Mouse (Mus musculus): ENCODE data around the gene Gtdc1. TPM values are rescaled to one million over a fixed set of nuclear protein-coding genes. Genes with fewer than 3 reads are reported as not detected.

Gtdc1 gene
- polyA plus RNA-seq (2016; fragmentation: Nextera tagmentation; extraction: Ambion mirVana), result 12.0 and 12.3 TPM in 2 replicates

DNA sequence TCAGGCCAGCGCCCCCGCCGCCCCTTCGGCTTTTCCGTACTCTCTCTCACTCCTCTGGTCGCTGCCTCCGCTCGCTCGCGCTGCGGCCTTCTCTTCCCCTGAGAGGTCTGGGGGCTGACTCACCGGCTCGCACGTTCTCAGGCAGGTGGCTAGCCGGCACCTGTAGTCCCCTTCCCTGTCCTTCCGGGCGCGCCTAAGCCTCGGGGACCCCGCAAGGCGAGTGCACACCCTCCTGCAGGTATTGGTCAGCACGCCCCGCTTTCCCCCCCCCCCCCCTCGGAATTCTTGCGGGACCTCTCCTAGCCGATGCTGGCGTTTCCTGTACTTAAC is at the start of gene Gtdc1:
Gene Gtdc1 (minus strand): TSS at position 176 of the 330 bp plus-strand sequence.
- DNase-seq (ENCODE audit: extremely low spot score, low spot score), result no peak
- peaks cover 19% of the 10 kb centered on the region for H3K4me1 ChIP-seq
- H3K9me3 ChIP-seq, result no peaks in the 10 kb centered on the region
- H3K36me3 ChIP-seq (replicated peaks), result no peaks in the 10 kb centered on the region
- H3K27ac ChIP-seq, result peak within 1 kb of the TSS; percentile 97
- H3K4me3 ChIP-seq, result peak within 1 kb of the TSS; percentile 82
- under 1% methylated on average over 27 of the region's 27 CpGs for WGBS
- no peaks in the 10 kb centered on the region for H3K27me3 ChIP-seq (ENCODE audit: poor library complexity, severe bottlenecking)

DNA sequence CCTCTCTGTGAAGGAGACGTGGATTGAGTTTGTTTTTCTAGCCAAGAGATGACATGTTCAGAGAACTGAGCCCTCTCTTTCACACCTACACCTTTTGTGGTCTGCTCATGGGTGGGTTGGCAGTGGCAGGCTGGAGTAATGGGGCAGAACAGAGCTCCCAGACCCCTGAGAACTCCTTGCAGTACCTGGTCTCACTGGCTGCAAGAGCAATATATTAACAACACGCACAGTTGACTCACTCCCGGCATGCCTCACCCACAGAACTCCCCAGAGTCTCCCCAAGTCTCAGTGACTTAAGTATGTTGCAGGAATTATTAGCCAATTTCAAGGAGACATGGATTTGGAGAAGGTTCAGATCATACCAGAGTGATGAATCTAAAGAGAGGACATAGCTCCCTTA is 49.6 kb upstream of the Gtdc1 start:
- Histone ChIP-seq H3K9me3 (no peaks in the 10 kb centered on the region), H3K36me3 (replicated peaks) (no peaks in the 10 kb centered on the region), H3K27me3 (ENCODE audit: poor library complexity, severe bottlenecking) (peaks cover 16% of the 10 kb centered on the region; the same call in 1 of the 2 replicates), H3K27ac (no peak overlapping the region), H3K4me1 (peaks cover 25% of the 10 kb centered on the region), H3K4me3 (no peak overlapping the region)
- WGBS, result 87% methylated on average over 3 of the region's 3 CpGs
- no peak for DNase-seq (ENCODE audit: extremely low spot score, low spot score)

DNA sequence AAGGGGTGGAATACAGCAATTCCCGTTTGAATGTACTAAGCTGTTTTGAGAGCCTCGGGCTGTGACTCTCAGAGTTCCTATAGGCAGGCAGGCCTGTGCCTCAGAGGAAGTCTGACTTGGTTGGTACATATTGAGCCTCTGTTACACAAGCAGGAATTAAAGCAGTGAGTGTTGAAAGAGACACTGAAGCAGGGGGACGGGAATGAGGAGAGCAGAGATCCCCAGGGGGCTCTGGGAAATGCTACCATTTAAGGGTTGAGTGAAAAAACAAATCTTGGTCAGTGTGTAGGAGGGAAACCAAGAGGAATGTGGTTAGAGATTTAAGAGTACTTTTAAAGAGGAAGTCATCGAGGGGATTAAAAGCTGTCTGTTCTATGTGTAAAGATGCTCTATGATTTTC is 49.0 kb upstream of the Gtdc1 start:
- no peaks in the 10 kb centered on the region for H3K36me3 ChIP-seq (replicated peaks)
- DNase-seq (ENCODE audit: extremely low spot score, low spot score), result no peak
- H3K27me3 ChIP-seq (ENCODE audit: poor library complexity, severe bottlenecking), result peaks cover 16% of the 10 kb centered on the region; the same call in 1 of the 2 replicates
- 61% methylated on average over 4 of the region's 4 CpGs for WGBS
- no peak overlapping the region for H3K4me3 ChIP-seq
- H3K27ac ChIP-seq, result no peak overlapping the region
- H3K4me1 ChIP-seq, result peaks cover 25% of the 10 kb centered on the region
- H3K9me3 ChIP-seq, result no peaks in the 10 kb centered on the region

DNA sequence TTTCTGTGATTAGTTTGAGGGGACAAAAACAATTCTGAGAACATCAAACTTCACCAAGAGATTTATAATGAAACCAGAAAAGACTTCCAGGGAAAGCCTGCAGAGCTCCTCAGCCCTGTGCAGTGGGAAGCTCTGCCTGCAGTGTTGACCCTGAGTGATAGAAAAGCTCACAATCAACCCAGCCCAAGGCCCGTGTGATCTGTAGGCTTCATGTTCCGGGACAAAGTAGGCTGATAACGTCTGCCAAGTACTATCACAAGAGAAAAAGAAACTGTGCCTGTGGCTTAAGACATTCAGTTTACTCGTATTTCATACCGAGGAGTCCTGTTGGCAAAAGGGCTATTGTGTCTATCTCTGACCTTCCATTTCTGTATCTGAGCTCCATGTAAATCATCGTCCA is 46.4 kb upstream of the Gtdc1 start:
- H3K9me3 ChIP-seq, result no peaks in the 10 kb centered on the region
- no peak overlapping the region for H3K27ac ChIP-seq
- 91% methylated on average over 6 of the region's 6 CpGs for whole genome bisulfite sequencing
- peaks cover 11% of the 10 kb centered on the region; the same call in 1 of the 2 replicates for H3K27me3 ChIP-seq (ENCODE audit: poor library complexity, severe bottlenecking)
- DNase-seq (ENCODE audit: extremely low spot score, low spot score), result no peak
- H3K4me1 ChIP-seq, result peaks cover 8% of the 10 kb centered on the region
- H3K36me3 ChIP-seq (replicated peaks), result no peaks in the 10 kb centered on the region
- H3K4me3 ChIP-seq, result no peak overlapping the region

DNA sequence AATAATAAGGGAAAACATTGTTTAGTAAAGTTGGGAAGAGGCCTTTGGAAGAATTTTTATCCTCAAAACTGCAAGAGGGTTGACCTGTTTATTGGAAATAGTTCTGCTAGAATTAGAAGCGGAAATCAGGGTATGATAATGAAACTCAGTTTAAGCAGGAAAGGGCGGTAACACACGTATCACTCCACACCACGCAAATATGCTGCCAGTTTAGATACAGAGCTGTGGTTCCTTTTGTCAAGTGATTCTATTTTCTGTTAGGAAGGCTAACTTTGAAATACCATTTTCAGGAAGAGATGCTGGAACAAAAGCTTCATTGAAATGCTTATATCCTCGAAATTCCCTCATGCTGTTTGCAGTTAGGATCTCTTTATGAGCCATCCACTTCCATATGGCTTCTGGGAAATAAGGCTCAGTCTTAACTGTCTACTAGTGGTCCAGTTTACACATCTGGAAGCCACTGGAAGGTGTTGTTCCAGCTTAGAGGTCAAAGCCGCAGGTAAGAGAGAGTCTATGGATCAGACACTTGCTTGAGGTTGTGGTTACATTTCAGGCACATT is 42.7 kb upstream of the Gtdc1 start:
- no peaks in the 10 kb centered on the region for H3K36me3 ChIP-seq (replicated peaks)
- no peak for DNase-seq (ENCODE audit: extremely low spot score, low spot score)
- 95% methylated on average over 6 of the region's 6 CpGs for WGBS
- no peaks in the 10 kb centered on the region for H3K4me1 ChIP-seq
- no peaks in the 10 kb centered on the region for H3K9me3 ChIP-seq
- no peak overlapping the region for H3K4me3 ChIP-seq
- no peaks in the 10 kb centered on the region for H3K27me3 ChIP-seq (ENCODE audit: poor library complexity, severe bottlenecking)
- no peak overlapping the region for H3K27ac ChIP-seq

DNA sequence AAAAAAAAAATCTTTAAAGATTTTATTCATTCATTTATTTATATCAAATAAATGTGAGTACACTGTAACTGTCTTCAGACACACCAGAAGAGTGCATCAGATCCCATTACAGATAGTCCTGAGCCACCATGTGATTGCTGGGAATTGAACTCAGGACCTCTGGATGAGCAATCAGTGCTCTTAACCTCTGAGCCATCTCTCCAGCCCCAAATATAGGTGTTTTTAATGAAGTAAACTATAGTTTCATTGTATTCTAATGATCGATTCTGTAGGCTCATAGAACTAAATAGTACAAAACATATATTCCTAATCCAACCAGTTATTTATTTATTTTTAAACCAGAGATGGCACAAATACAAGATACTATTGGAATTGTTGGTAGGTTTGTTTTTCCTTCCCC is 42.2 kb upstream of the Gtdc1 start:
- Histone ChIP-seq H3K4me3 (no peak overlapping the region), H3K36me3 (replicated peaks) (no peaks in the 10 kb centered on the region), H3K27me3 (ENCODE audit: poor library complexity, severe bottlenecking) (no peaks in the 10 kb centered on the region), H3K9me3 (no peaks in the 10 kb centered on the region), H3K4me1 (no peaks in the 10 kb centered on the region), H3K27ac (no peak overlapping the region)
- DNase-seq (ENCODE audit: extremely low spot score, low spot score), result no peak
- 100% methylated on average over 1 of the region's 1 CpGs for WGBS

DNA sequence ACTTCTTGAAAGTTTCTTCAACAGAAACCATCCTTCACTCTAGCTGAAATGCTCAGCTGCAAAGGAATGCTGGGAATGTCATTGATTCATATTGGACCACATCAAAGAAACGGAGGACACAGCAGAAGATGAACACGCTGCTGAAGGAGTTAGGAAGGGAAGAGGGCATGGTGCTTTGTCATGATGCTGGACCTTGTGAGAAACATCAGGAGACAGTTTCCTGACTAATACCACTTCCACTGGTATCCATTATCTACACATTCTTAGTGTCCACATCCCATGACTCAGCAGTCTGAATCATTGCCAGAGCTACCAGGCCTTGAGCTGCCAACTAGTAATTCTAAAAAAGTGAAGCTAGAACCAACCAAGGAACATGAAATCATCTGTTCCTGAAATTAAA is 41.8 kb upstream of the Gtdc1 start:
- no peaks in the 10 kb centered on the region for H3K4me1 ChIP-seq
- no peak for DNase-seq (ENCODE audit: extremely low spot score, low spot score)
- no peak overlapping the region for H3K4me3 ChIP-seq
- no peaks in the 10 kb centered on the region for H3K36me3 ChIP-seq (replicated peaks)
- H3K27ac ChIP-seq, result no peak overlapping the region
- WGBS, result 83% methylated on average over 2 of the region's 2 CpGs
- no peaks in the 10 kb centered on the region for H3K27me3 ChIP-seq (ENCODE audit: poor library complexity, severe bottlenecking)
- no peaks in the 10 kb centered on the region for H3K9me3 ChIP-seq

DNA sequence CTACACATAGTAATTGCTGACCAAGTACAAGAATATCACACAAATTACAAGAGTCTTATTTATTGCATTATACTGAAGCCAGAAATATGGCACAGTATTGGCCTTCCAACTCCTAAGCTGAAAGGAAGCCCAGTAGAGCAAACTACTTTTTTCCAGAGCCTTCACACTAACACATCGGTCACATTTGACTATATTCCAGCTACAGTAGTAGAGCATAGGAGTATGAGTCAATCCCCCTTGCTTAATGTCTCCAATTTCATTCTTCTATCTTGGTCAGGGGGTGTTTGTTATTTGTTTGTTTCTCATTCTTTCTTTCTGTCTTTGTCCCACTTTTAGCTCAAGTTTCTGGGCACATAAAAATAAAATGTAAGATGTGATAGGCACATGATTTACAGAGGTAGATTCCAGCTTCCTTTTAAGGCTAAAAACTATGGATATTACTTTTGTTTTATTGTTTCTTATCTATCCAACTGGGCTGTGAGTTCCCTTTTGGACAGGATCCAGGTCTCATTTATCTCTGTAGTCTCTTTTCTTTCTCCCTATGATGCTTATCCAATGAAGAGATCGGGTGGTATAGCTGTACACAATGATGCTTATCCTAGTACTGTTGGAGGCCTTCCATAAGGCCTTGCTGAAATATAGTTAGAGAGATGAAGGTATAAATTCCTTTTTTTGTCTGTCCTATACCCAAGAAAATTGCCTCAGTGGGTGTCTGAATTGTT is 38.5 kb upstream of the Gtdc1 start:
- Histone ChIP-seq H3K4me3 (no peak overlapping the region), H3K27me3 (ENCODE audit: poor library complexity, severe bottlenecking) (no peaks in the 10 kb centered on the region), H3K4me1 (no peaks in the 10 kb centered on the region), H3K9me3 (no peaks in the 10 kb centered on the region), H3K36me3 (replicated peaks) (no peaks in the 10 kb centered on the region), H3K27ac (no peak overlapping the region)
- no peak for DNase-seq (ENCODE audit: extremely low spot score, low spot score)
- 90% methylated on average over 2 of the region's 2 CpGs for WGBS

DNA sequence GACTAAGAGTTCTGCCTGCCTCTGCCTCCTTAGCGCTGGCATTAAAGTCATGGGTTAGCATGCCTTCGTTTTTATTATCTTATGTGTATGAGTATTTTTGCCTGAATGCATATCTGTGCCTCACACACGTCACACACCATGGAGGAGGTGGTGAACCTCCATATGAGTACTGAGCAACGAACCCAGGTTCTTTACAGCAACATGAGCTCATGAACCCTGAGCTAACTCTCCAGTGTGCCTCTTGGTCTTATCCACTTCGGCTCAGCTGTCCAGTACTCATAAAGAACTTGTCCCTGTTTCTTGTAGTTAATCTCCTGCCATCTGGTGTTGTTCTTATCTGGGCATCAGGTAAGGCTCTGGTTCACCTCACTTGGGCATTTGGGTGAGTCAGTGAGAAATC is 35.2 kb upstream of the Gtdc1 start:
- Histone ChIP-seq H3K36me3 (replicated peaks) (no peaks in the 10 kb centered on the region), H3K27ac (no peak overlapping the region), H3K4me3 (no peak overlapping the region), H3K4me1 (no peaks in the 10 kb centered on the region), H3K9me3 (no peaks in the 10 kb centered on the region), H3K27me3 (ENCODE audit: poor library complexity, severe bottlenecking) (no peaks in the 10 kb centered on the region)
- 90% methylated on average over 5 of the region's 5 CpGs for WGBS
- no peak for DNase-seq (ENCODE audit: extremely low spot score, low spot score)

DNA sequence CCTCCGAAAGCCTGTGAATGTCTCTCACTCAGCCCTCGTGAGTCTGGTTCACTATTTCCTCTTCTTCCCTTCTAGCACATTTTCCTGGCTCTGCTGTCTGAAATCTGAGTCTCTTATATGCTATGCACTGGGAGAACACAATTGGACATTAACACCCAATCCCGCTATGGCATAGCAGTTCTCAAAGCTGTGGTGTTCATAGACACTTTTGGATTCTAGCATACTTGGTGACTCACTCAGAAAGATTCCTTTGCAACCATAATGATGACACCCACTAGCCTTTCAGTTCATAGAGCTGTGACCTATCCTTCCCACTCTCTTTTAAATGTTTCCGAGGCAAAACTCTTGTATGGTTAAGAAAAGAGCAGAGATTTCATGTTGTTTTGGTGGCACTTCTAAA is 33.7 kb upstream of the Gtdc1 start:
- DNase-seq (ENCODE audit: extremely low spot score, low spot score), result no peak
- no peaks in the 10 kb centered on the region for H3K4me1 ChIP-seq
- no peak overlapping the region for H3K27ac ChIP-seq
- H3K36me3 ChIP-seq (replicated peaks), result no peaks in the 10 kb centered on the region
- H3K27me3 ChIP-seq (ENCODE audit: poor library complexity, severe bottlenecking), result no peaks in the 10 kb centered on the region
- no peaks in the 10 kb centered on the region for H3K9me3 ChIP-seq
- no peak overlapping the region for H3K4me3 ChIP-seq
- WGBS, result 88% methylated on average over 4 of the region's 4 CpGs

DNA sequence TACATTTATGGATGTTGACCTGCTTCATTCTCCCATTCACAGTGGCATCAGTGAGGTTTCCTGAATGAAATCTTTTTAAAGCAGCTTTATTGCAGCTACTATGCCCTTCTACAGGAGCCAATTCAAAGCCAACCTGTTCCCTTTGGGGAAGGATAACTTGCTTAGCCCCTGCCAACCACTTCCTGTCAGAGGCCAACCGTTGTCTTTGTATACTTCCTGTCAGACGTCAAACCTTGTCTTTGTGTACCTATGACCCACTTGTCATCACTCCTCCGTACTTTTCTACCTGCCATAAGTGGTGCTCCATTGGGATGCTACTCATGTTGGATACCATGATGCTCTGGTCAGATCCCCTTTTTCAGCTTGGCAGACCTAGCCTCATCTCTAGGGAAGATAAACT is 33.1 kb upstream of the Gtdc1 start:
- no peak for DNase-seq (ENCODE audit: extremely low spot score, low spot score)
- H3K9me3 ChIP-seq, result no peaks in the 10 kb centered on the region
- 87% methylated on average over 3 of the region's 3 CpGs for WGBS
- no peaks in the 10 kb centered on the region for H3K36me3 ChIP-seq (replicated peaks)
- H3K4me3 ChIP-seq, result no peak overlapping the region
- H3K27me3 ChIP-seq (ENCODE audit: poor library complexity, severe bottlenecking), result no peaks in the 10 kb centered on the region
- H3K27ac ChIP-seq, result no peak overlapping the region
- no peaks in the 10 kb centered on the region for H3K4me1 ChIP-seq

DNA sequence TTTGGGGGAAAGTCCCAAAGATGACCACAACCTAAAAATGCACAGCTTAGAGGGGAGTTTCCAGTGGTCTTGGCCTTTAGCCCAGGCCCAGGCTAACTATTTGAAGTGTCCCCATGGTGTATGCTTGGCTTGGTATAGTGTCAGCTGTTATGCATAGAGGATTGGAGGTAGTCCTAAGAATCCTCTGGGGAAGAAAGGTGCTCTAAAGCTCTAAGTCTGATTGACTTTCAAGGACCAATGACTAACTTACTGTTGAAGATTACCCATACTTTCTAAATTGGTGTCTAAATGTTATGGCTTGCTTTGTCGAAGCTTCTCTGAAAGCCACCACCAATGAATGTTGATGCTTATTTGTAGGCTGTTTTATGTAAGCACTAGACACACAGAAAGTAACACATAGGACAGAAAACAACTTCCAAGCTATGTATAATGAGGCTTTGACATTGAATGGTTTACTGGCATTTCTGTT is 29.9 kb upstream of the Gtdc1 start:
- WGBS, result 91% methylated on average over 1 of the region's 1 CpGs
- Histone ChIP-seq H3K27me3 (ENCODE audit: poor library complexity, severe bottlenecking) (no peaks in the 10 kb centered on the region), H3K4me1 (peaks cover 10% of the 10 kb centered on the region), H3K36me3 (replicated peaks) (no peaks in the 10 kb centered on the region), H3K9me3 (no peaks in the 10 kb centered on the region), H3K4me3 (no peak overlapping the region), H3K27ac (no peak overlapping the region)
- no peak for DNase-seq (ENCODE audit: extremely low spot score, low spot score)

DNA sequence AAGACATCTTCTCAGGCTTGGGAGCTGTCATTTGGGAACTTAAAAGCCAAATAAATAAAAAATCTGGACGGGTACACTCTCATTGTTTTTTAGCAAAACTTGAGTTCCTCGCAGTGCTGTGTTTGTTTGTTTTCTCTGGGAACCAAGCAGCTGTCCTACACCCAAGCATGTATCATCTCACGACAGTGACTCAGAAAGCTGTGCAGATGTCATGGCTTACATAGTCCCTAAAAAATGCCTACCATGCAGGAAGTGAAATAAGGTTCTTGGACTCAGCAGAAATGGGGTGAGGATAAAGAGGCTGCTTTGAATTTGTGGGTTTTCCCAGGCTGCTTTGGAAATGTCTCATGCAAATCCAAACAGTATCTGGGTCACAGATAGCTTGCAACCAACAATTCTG is 28.8 kb upstream of the Gtdc1 start:
- 80% methylated on average over 3 of the region's 3 CpGs for WGBS
- Histone ChIP-seq H3K27ac (no peak overlapping the region), H3K9me3 (no peaks in the 10 kb centered on the region), H3K4me3 (no peak overlapping the region), H3K4me1 (peaks cover 17% of the 10 kb centered on the region), H3K36me3 (replicated peaks) (no peaks in the 10 kb centered on the region), H3K27me3 (ENCODE audit: poor library complexity, severe bottlenecking) (no peaks in the 10 kb centered on the region)
- no peak for DNase-seq (ENCODE audit: extremely low spot score, low spot score)

Data from forebrain, embryonic 10.5 days (tissue).